Mouse (Mus musculus): ENCODE data around the gene Dnm3. TPM values are rescaled to one million over a fixed set of nuclear protein-coding genes. Genes with fewer than 3 reads are reported as not detected.

Gene Dnm3
- polyA plus RNA-seq, 1 experiment = 1.4 TPM

DNA sequence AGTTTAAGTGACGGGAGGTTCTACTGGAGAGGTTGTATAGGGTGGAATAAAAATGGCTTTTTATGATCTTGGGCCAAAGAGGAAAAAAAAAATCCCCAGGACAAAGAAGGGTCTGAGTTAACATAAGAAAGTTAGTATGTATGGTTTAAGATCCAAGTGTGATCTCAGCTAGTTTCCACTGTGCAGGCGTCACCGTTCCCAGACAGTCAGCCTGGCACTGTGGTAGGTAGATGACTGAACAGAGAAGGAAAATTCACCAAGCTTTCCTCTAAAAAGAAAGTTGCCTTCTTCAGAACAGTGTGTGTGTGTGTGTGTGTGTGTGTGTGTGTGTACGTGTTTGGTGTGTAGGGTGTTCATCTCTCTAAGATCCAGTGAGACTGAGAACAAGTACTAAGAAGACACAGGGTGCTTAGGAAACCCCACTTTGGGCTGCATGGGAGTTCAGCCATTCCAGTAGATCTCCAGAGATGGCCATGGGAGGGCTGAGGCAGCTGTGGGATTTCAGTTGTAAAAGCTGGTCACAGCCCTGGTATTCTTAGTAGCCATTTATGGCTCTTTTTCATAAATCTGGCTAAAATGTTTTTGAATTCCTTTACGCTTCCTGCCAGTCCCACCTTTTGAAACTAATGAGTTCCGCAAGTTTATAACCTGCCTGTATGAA is 441.9 kb downstream of the Dnm3 start:
- DNase-seq (ENCODE audit: low read depth) = no peak

DNA sequence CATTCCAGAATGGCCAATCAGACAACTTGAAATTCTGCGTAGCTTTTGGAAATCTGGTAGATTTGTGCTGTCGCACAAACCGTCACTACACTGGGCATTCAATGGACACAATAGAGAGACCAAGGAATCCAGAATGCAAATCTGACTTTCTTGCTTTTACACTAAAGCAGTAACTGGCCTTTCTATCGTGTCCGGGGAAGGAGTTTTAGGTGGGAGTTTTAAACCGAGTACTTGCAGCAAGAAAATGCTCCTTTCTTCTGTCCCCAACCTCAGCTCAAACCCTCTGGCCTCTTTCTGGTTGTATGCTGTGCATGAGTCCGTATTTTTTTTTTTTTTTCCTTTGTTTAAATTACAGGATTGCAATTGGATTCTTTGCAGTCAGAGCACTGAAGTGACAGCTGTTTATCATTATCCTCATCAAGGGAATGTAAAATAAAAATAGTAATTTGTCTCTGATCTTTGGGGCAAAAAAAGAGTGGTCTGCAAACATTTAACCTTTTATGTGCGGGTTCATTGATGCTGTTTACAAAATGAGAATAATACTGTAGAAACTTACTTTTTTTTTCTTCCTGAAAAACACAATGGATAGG is 454.1 kb downstream of the Dnm3 start:
- no peak for DNase-seq (ENCODE audit: low read depth)

DNA sequence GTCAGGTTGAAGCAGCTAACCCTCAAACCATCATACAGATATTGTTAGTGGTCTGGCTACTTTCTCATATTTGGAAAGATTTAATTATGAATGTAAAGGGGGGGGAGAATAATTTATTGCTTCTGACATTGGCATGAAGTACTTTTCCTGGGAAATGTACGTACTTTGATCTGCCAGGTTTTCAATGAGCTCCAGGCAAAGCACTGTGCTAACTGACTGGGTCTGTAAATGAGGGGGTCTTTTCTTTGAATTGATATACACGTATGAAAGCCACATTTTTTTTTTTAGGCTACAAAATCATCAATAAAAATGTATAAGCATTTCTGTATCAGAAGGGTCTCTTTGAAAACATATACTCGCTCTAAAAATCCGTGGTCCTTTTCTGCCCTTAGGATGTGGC is 457.1 kb downstream of the Dnm3 start:
- no peak for DNase-seq (ENCODE audit: low read depth)

DNA sequence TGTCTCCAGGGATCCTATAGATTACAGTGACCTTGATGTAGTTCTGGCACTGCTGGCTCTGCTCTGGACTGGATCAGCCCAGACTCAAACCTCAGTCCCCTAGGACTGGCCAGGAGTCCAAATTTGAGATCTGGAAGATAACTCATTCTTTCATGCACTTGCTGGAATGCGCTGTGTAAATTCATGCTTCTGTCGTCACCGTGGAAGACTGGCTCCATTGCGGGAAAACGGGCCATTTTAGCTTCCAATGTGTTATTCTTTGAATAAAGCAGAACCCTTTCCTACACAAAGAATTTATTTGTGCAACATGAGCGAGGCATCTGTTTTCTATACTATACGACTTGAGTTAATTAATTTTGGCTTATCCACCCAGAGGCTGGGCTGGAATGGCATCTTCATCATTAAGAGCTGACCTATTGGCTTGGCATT is 457.5 kb downstream of the Dnm3 start:
- DNase-seq (ENCODE audit: low read depth) = no peak

DNA sequence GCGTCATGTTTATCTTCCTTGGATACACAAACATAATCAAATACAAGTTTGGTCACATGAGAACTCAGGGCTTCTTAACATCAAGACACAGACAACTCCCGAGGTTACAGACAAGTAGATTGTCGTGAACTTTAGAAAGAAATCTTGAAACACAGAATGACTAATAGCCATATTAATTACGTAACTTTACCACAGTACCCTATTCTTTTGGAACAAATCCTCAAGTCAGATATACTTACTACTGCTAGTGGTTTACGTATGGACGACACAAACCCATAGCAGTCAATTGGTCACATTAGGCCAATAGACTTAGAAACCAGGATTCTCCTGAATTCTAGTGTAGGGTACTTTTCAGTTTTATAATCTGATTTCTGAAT is 459.2 kb downstream of the Dnm3 start:
- DNase-seq (ENCODE audit: low read depth) = no peak

DNA sequence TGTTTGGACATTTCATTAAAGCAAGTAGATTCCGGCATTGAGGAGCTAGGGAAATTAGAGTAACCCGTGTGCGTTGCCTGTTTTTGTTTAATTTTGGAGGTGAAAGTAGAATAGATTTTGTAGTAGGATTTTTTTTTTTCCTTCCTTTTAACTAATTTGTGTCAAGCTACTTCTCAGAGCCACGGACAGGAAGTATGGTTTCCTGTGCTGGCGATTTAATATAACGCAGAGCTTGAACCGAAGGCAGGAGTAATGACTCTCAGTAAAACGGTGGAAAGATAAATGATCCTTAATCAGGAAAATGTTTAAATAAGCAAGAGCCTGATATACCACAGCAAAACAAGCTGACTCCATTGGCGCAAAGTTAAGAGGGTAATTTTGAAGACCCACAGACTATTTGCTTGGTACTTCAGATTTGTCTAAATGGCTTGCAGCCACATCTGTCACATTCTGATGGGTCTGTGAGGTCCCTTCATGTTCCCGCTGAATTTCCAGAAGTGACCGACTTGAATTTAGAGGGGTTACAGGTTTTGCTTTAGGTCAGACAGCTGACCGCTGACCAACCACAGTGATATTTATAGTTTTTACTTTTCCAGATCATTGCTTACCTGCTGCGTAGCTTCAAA is 459.7 kb downstream of the Dnm3 start:
- no peak for DNase-seq (ENCODE audit: low read depth)

DNA sequence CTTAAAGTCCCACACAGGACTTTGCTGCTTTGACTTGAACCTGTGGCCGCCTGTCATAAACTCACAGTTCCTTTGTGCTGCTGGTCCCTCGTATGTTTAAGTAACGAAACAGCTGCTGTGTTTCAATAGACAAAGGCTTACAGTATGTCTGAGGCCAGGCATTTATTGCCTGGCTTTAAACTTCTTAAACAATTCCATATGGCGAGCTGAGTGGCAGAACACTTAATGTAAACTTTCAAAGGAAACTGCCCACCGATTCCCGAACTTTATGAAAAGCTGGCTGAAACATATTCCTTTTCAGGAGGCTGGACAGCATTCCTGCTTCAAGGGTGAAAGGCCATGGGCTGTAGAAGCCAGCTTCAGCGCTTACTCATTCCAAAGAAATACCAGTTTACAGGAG is 460.9 kb downstream of the Dnm3 start:
- no peak for DNase-seq (ENCODE audit: low read depth)

DNA sequence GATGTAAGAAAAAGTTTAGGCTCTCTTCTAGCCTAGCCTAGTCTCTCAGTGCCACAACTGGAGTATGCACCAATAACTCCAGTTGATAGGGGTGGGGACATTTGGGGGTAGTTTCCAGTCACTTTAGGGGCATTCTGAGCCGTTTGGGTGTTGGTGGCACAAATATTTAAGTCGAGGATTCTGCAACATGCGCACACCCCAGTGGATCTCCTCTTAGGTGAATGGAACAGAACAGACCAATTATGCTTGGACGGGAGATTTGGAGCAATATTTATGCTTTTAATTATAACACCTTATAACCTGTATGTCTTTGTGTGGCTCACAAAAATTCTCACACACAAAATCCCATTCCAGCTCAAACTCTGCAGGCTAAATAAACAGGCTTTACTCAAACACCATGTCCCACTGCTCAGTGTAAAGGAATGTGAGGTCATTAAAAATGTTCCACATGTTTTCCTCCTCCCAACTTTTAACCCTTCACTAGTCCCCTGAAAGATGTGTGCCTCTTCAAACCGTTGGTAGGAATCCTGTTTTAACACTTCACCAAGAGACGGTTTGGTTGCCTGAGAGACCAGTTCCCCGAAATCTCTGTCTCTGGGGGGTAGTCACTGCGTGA is 462.5 kb downstream of the Dnm3 start:
- no peak for DNase-seq (ENCODE audit: low read depth)

DNA sequence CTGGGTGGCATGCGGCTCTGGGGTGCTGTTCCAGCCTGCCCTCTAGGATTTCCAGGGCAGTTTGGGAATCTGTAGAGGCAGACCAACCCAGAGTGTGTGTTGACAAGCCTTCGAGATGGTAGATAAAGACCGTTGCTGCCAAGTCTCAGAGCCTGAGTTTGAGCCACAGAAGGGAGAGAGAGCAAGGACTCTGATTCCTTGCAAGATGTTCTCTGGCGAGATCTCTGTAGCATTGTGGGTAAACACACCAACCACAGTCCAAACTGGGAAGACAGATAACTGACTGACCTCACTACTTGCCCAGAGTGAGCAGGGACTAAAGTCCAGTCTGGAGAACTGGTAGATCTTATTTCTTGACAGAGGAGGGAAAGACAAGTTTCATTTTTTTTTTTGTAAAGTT is 464.3 kb downstream of the Dnm3 start:
- no peak for DNase-seq (ENCODE audit: low read depth)

DNA sequence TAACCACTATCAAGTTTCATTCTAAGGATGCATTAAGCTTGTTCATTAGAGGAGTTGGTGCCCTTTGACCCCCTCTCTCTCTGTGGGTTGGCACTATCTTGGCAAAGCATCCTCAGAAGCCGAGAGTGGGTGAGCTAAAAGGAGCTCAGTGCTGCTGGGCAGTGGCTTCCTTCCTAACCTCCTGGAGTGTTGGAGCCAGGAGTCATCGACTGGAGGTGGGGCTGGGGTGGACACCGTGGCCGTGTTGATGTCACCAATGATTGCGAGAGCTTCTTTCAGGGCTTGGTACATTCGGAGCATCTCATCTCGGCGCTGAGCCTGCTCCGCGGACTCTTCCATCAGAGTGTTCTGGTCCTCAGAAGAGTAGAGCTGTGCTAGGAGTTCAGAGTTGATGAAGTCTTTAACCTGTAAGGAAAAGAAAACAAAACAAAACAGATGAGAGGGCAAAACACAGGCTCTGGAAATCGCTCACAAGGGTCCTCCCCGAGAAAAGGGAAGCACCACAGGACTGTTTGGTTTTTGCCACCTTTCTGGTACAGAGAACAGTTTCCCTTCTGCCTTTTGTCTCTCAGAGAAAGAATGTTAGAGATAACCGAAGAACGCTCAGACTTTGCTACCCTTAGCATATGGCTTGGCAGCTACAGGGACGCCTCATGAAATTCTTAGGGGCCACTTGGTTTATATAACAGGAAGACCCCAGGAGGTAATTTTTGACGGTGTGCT is 466.1 kb downstream of the Dnm3 start:
- DNase-seq (ENCODE audit: low read depth) = no peak

DNA sequence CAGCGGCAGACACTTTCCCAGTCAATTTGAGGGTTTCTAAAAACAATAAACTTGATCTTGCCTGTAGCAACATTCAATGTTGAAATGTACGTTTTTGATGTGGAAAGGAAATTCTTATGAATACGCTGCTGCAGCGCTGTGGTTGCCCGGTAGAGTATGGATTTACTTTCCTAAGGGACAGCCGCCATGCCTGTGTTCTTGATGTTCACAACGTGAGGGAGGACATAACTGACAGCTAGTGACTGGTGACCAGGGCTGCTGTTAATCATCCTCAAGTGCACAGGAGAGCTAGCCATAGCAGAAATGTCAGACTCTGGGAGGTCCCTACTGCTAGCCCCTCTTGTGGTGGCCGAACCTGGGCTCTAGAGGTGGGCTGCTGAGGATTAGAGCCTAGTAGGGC is 468.7 kb downstream of the Dnm3 start:
- DNase-seq (ENCODE audit: low read depth) = no peak

DNA sequence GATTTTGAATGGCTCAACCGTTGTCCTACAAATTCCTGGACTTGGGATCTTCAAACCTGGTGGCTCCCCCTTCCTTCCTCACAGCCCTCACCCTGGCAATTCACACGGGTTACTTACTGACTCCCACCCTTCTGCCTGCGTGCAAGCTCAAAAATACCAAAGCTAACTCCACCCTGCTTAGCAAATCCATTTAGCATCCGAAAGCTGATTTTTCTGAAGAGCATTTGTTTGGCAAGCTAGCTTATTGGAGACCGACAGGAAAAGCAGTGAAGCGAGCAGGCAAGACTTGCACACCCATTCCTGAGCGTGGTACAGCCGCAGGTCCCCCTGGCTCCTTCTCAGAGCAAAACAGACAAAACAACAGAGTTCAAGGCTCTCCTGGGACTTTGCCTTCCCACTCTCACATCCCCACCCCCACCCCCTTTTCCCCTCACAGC is 469.2 kb downstream of the Dnm3 start:
- no peak for DNase-seq (ENCODE audit: low read depth)

DNA sequence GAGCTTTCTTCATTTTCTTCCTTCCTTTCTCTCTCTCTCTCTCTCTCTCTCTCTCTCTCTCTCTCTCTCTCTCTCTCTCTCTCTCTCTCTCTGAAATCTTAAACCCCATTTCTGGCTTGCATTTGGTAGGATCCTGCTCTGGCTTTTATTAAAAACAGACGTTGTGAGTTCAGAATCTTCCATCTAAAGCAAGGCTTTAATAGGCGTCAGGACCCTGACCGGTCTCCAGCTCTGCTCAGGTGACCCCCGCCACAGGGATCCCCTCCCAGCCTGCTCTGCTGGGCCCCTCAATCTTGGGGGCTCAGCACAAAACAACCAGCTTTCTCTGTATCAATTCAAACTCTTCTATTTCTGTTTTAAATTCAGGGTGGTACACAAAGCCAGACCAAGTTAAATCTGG is 469.6 kb downstream of the Dnm3 start:
- no peak for DNase-seq (ENCODE audit: low read depth)

DNA sequence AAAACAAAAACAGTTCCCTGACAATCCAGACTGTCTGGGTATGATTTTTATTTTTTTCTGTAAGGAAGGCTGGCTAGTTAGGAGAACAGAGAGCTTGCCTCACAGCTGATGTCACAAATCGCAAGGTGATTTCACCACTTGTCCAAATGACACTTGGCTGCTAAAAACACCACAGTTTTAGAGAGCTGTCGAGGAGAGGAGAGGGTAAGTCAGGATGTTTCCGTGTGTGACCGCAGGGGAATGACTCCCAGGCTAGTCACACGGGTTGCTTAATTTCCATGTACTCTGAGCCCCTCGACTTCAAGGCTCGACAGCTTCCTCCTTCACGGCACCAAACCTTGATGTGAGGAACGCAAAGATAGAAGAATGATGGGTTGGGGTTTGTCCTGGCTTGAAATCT is 471.7 kb downstream of the Dnm3 start:
- DNase-seq (ENCODE audit: low read depth) = no peak

DNA sequence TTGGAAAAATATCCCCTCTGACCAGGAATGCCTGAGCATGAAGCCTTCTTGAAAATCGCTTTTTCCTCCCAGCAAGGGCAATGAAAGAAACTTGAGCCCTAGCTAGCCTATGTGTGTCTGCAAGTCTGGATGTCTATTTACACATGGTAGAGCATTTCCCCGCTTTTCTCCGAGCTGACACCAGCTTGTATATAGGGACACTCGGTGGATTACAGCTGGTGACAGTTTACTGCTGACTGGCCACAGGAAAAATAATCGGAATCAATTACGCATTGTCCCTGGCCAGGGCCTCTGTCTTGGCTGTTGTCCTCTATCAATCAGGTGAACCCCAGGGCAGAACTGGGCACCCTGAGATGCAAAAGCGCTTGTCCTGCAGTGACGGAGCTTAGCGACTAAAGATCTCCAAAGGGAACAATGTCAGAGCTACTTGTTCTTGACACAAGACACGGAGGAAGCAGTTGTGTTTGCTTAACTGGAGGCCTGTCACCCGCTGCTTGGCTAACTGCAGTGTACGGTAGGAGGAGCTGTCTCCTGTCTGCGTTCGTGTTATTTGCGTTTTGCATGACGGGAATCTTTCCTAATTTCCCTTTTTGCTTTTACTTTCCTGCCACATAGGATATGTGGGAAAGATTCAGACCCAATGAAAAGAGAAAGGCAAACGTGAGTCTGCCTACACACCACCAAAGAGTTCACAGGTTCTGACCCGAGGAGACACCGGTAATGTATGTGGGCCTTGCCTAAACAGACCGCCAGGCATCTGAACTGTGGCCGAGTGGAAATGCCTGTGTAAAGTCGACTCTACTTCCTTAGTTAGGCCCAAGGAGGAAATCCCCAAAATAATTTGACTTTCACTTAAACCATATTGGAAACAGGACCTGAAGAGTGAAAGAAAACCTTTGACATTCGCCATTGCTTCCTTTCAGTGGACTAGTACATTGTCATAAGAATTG is 472.7 kb downstream of the Dnm3 start:
- DNase-seq (ENCODE audit: low read depth) = no peak

DNA sequence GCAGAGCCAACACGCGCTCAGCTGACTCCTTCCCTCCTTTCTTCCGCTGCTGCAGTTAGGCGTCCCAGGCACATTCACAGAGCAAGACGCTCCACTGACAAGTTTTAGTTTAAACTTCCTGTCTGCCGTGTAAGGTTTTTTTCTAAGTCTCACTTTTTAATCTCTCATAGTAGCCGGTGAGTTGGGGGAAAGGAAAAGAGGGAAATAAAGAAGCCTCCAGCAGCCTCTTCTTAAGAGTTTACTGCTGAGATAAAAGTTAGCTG is 473.4 kb downstream of the Dnm3 start:
- no peak for DNase-seq (ENCODE audit: low read depth)

DNA sequence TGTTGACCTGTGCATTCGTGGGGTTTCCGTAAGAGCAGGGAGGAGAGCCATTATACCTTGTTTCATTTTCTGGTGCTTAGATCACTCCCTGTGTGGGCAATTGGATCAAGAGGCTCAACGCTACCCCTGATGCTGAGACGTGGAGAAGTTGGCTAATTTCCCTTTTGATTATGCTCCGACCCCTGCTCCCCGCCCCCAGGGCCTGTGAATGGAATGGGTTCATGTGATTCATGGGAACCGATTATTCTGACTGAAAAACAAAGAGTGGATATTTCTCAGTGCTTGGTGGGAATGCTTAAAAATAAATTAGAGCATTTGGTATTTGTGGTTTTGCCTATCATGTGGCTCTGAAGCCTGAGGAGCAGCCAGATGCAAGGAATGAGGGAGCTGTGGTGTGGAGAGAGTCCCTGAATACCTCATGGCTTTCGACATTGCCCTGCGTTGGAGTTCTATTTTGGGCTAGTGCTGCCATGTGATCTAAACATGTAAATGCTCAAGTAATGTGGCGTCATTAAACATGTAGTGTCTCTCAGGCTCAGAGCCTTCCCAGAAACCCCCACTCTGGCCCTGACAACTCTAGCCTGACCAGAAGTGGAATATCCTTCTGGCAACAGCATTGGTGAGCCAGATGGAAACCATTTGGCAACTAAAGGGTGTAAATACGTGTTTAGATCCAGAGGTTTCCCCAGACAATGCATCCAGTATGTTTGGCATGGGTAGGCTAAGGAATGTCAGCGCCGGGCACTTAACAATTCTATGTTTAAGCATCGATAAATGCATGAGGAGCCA is 473.9 kb downstream of the Dnm3 start:
- no peak for DNase-seq (ENCODE audit: low read depth)

DNA sequence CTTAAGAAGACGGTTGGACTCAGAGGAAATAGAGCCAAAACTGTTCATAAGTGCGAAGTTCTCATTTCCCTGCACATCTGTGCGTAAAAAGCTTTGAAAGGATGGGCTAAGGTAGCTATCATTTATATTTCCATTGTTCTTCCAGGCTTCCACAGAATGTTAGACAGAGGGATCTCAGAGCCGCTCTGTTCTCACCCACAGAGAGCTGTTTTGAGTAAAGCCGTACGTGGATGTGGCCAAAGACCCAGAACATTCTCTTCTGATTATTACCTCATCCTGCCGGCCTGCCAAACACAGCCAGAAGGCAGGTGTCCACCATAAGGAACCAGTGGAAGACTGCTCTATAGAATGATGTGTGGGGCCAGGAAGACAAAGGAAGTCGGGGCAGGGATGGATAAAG is 476.5 kb downstream of the Dnm3 start:
- DNase-seq (ENCODE audit: low read depth) = no peak

DNA sequence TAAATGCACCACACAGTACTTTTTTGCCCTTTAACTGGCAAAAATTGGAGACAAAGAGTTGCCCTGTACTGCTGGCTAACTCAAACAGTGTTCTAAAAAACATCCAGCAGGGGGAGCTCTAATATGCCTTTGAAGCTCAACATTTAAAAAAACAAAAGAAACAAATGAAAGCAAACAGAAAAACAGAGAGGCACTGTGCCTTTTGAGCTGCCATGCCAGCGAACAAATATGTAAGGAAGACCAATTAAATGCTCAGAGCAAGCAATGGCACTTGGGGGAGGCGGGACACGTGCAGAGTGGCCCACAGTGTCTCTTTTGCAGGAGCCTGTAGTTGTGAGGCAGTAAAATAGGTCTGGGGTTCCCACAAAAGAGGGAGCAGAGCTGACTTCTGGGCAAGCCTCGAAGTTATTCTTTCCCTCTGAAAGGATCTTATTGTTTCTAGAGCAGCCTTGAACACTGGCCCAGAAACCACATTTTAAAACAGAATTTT is 477.9 kb downstream of the Dnm3 start:
- DNase-seq (ENCODE audit: low read depth) = no peak

DNA sequence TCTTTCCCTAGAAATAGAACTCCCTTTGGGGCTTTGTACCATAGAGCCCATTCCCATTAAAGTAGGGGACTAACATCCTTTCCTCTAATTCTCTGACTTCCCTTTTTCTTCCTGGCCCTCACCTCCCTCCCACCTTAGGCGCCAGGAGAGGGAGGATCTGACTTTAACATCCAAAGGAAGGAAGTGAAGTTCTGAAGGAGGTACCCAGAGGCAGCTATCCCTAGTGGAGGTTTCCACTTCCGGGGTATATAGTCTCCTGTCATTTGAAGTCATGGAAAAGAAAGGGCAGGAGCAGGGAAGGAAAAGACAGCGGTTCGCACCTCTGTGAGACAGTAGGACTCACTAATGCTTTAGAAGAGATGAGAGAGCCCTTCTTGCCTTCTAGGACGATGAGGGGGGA is 478.5 kb downstream of the Dnm3 start:
- no peak for DNase-seq (ENCODE audit: low read depth)

DNA sequence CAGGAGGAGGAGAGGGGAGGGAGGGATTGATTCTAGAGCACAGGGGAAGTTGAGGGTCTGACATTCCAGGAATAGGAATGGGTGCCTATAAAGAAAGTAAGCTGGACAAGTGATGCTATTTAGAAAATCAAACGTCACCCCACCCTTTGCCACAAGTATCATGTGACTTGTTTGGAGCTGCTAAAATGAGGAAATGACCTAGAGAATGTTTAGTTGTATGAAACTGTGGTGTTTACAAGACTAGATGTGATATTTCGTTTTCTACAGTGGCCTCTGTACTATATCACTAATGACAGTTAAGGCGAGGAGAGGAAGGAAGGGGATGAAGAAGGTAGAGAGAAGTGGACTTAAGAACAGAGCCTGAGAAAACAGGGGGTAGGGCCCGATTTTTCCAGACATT is 479.1 kb downstream of the Dnm3 start:
- no peak for DNase-seq (ENCODE audit: low read depth)
